Mouse (Mus musculus) kidney, postnatal 10 days (tissue): ENCODE measurements at regions not wholly inside any gene's neighbourhood (a gene's known extent, or its start where the extent isn't known, plus 50 kb on each side); places are given as distances from the start of the nearest gene placed in this dataset.

Experiments
- DNase-seq: peaks from one replicate; pipeline ENCODE4 v3.0.0; 2021; ENCODE audit warnings: mixed read lengths

- DNase-seq, result no peak
These were observed 379.4 kb downstream of the Dmrt2 start for GRCm38 (mm10) chr19:26051478-26052215.

GRCm38 (mm10) chr19:26059668-26060067, 387.5 kb downstream of the Dmrt2 start:
- no peak for DNase-seq

GRCm38 (mm10) chr19:26068553-26068952, 396.3 kb downstream of the Dmrt2 start:
- no peak for DNase-seq

GRCm38 (mm10) chr19:26069908-26070307, 397.7 kb downstream of the Dmrt2 start:
- peak; percentile 9 for DNase-seq

GRCm38 (mm10) chr19:26088318-26088717, 416.1 kb downstream of the Dmrt2 start:
- no peak for DNase-seq

GRCm38 (mm10) chr19:26091386-26091785, 419.2 kb downstream of the Dmrt2 start:
- DNase-seq, result no peak

- no peak for DNase-seq
These were observed 421.6 kb downstream of the Dmrt2 start for GRCm38 (mm10) chr19:26093844-26094243.

GRCm38 (mm10) chr19:26114326-26114725, 442.1 kb downstream of the Dmrt2 start:
- DNase-seq, result no peak

GRCm38 (mm10) chr19:26128423-26128822, 456.2 kb downstream of the Dmrt2 start:
- DNase-seq, result no peak

- DNase-seq, result no peak
These were observed 462.2 kb downstream of the Dmrt2 start for GRCm38 (mm10) chr19:26134385-26134784.

- DNase-seq, result no peak
These were observed 463.3 kb downstream of the Dmrt2 start for GRCm38 (mm10) chr19:26135398-26136104.

GRCm38 (mm10) chr19:26140647-26141046, 464.2 kb upstream of the Smarca2 start:
- no peak for DNase-seq

GRCm38 (mm10) chr19:26143539-26143938, 461.3 kb upstream of the Smarca2 start:
- DNase-seq, result no peak

- DNase-seq, result no peak
These were observed 453.6 kb upstream of the Smarca2 start for GRCm38 (mm10) chr19:26151216-26151615.

- DNase-seq, result no peak
These were observed 439.9 kb upstream of the Smarca2 start for GRCm38 (mm10) chr19:26164993-26165392.

GRCm38 (mm10) chr19:26181774-26182173, 423.1 kb upstream of the Smarca2 start:
- DNase-seq, result peak; percentile 15

GRCm38 (mm10) chr19:26185012-26185411, 419.8 kb upstream of the Smarca2 start:
- no peak for DNase-seq

- no peak for DNase-seq
These were observed 414.0 kb upstream of the Smarca2 start for GRCm38 (mm10) chr19:26190803-26191202.

- DNase-seq, result no peak
These were observed 411.2 kb upstream of the Smarca2 start for GRCm38 (mm10) chr19:26193664-26194063.

- no peak for DNase-seq
These were observed 396.1 kb upstream of the Smarca2 start for GRCm38 (mm10) chr19:26208760-26209159.

- DNase-seq, result no peak
These were observed 370.3 kb upstream of the Smarca2 start for GRCm38 (mm10) chr19:26234539-26234938.

GRCm38 (mm10) chr19:26244067-26244466, 360.8 kb upstream of the Smarca2 start:
- no peak for DNase-seq

GRCm38 (mm10) chr19:26249751-26250150, 355.1 kb upstream of the Smarca2 start:
- DNase-seq, result no peak

- no peak for DNase-seq
These were observed 346.2 kb upstream of the Smarca2 start for GRCm38 (mm10) chr19:26258677-26259076.
